Mouse (Mus musculus): Measurements from ENCODE around the gene Tsku. TPM values are rescaled to one million over a fixed set of nuclear protein-coding genes. Genes with fewer than 3 reads are reported as not detected.

The Tsku gene
- polyA plus RNA-seq, 1 experiment from 2014 or later = 9.3 TPM

DNA sequence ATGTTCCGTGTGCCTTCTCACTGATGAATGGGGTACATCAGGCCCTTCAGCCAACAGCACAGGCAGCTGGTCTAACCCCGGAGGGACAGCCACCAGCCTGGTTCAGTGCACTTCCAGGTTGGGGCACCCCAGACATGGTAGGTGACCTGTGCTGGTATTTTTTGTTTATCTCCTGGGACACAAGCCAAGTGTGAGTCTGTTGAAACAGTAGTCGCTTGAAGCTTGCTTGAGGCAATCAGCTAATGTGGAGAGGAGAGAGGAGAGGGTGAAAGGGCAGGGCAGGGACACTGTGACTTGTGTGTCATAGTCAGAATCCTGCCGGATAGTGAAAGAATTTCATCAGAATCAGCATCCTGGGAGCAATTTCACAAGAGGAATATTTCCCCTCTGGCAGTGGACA, 22.2 kb upstream of the Tsku start:
- Histone ChIP-seq H3K27me3 (no peaks in the 10 kb centered on the region), H3K9ac (no peak overlapping the region), H3K36me3 (no peaks in the 10 kb centered on the region), H3K4me1 (replicated peaks) (no peaks in the 10 kb centered on the region; the same call in 1 of the 2 replicates), H3K9me3 (no peaks in the 10 kb centered on the region), H3K27ac (replicated peaks) (no peak overlapping the region), H3K4me3 (no peak overlapping the region), H3K4me2 (no peak overlapping the region)
- 68% methylated on average over 4 of the region's 4 CpGs for WGBS
- no peak for ATAC-seq (ENCODE audit: low FRiP score, low read depth)

DNA sequence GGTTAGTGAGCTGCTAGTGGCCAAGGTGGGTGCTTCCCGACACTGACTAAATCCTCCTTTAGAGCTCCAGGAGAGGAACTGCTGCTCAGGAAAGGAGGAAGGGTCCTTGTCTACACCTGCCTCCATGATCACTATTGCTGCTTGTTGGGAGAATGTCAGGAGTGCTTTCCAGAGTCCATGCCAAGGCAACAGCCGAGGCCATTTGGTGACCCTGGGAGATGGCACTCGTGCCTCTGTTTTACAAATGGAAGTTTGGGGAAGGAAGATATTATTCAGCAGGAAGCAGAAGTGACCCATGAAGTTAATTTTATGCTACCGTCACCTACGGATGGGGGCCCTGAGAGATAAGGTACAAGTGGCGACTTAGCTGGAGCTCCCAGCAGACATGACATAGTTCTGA, 21.7 kb upstream of the Tsku start:
- Histone ChIP-seq H3K27me3 (no peaks in the 10 kb centered on the region), H3K27ac (replicated peaks) (no peak overlapping the region), H3K36me3 (no peaks in the 10 kb centered on the region), H3K4me3 (no peak overlapping the region), H3K4me2 (no peak overlapping the region), H3K4me1 (replicated peaks) (no peaks in the 10 kb centered on the region; the same call in 1 of the 2 replicates), H3K9ac (no peak overlapping the region), H3K9me3 (no peaks in the 10 kb centered on the region)
- WGBS = 88% methylated on average over 6 of the region's 6 CpGs
- no peak for ATAC-seq (ENCODE audit: low FRiP score, low read depth)

DNA sequence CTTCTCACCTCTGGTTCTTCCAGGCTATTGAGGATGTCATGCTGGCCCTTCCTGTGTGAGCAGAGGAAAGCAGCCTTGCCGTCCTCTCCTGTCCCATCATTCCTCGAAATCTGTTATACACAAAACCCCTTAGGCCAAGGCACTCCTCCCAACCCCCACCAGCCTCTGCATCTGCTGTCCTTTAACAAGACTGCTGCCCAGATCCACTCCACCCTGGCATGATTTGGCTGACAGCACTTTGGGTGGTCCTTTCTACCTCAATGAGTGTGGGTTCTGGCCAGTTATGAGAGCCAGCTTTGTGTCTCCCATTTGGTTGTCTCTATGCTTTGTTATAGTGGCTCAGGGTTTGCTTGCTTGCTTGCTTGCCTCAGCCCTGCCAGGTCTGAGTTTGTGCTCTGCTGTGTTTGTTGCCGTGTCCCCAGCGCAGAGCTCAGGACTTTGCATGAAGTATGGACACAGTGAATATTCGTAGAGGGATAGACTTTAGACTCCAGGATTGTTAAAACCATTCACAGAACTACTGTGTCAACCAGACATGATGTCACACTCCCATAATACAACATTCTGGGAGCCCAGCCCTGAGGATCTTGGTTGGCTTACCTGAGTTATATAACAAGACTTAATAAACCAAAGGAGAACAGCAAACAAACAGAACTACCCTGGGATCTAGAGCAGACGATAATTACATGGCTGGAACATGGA, 19.2 kb upstream of the Tsku start:
- WGBS = 58% methylated on average over 6 of the region's 6 CpGs
- Histone ChIP-seq H3K27ac (replicated peaks) (no peak overlapping the region), H3K9ac (no peak overlapping the region), H3K36me3 (no peaks in the 10 kb centered on the region), H3K4me3 (no peak overlapping the region), H3K27me3 (no peaks in the 10 kb centered on the region), H3K4me1 (replicated peaks) (no peaks in the 10 kb centered on the region; the same call in 1 of the 2 replicates), H3K4me2 (no peak overlapping the region), H3K9me3 (no peaks in the 10 kb centered on the region)
- ATAC-seq (ENCODE audit: low FRiP score, low read depth) = peak; percentile 47; the same call in 1 of the 2 replicates

DNA sequence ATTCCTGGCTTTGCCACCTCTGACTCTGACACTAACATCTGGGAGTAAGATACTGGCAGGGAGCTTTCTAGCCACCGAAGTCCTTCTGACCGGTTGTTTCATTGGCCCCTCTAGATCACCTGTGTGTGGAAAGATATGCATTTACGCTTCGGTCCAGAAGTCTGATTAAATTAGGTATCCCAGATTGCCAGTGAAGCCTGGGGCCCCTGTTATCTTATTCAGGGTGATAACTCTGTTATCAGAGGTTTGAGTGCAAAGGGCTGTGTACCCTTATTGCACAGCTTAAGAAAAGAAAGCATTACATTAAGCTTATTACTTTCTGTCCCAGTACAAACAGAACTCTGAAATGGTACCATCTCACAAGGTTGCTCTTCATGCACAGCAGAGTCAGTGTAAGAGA, 18.1 kb upstream of the Tsku start:
- no peak for ATAC-seq (ENCODE audit: low FRiP score, low read depth)
- H3K27ac ChIP-seq (replicated peaks) = no peak overlapping the region

DNA sequence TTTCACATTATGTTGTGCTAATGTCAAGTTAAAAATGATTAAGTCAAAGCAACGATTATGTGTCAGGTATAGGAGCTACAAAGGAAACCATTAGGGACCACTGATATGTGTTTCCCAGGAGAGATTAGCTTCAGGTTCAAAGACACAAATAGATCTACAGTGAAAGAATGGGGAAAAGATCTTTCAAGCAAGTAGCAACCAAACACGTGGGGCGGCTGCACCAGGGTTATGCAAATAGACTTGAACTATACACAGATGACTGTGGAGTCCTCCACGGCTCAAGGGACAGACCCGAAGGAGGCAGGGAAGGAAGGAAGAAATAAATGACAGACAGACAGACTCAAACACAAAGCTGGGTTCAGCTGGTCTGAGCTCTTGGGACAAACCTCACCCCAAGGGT, 16.1 kb upstream of the Tsku start:
- H3K4me3 ChIP-seq = no peak overlapping the region
- no peaks in the 10 kb centered on the region; the same call in 1 of the 2 replicates for H3K4me1 ChIP-seq (replicated peaks)
- H3K9me3 ChIP-seq = no peaks in the 10 kb centered on the region
- no peak overlapping the region for H3K27ac ChIP-seq (replicated peaks)
- H3K9ac ChIP-seq = no peak overlapping the region
- 52% methylated on average over 5 of the region's 5 CpGs for WGBS
- no peaks in the 10 kb centered on the region for H3K27me3 ChIP-seq
- no peak overlapping the region for H3K4me2 ChIP-seq
- no peak for ATAC-seq (ENCODE audit: low FRiP score, low read depth)
- no peaks in the 10 kb centered on the region for H3K36me3 ChIP-seq

More for the DNA sequence above, 18.1 kb upstream of the Tsku start:
- Histone ChIP-seq H3K27me3 (no peaks in the 10 kb centered on the region), H3K4me2 (no peak overlapping the region), H3K9me3 (no peaks in the 10 kb centered on the region), H3K36me3 (no peaks in the 10 kb centered on the region), H3K4me1 (replicated peaks) (no peaks in the 10 kb centered on the region; the same call in 1 of the 2 replicates), H3K4me3 (no peak overlapping the region), H3K9ac (no peak overlapping the region)
- 88% methylated on average over 4 of the region's 4 CpGs for WGBS

DNA sequence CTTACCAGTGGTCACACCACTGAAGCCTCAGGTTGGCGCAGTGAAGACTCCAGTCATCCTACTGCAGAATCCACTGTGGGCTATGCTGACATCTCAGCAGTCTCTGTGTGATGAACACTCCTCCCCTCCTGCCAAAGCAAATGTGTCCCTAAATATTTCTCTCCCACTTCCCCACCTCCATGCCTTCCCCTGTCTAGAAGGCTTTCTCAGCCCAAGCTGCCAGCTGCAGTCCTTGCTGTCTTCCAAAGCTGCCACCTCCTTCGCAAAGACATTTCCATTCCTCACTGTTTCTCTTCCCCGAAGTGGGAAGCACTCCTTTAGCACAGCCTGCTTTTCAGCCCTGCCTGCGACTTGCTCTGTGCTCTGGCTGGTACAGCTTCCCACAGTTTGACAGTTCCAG, 10.0 kb upstream of the Tsku start:
- 38% methylated on average over 4 of the region's 4 CpGs for WGBS
- Histone ChIP-seq H3K27me3 (no peaks in the 10 kb centered on the region), H3K4me2 (no peak overlapping the region), H3K27ac (replicated peaks) (no peak overlapping the region), H3K36me3 (no peaks in the 10 kb centered on the region), H3K4me3 (no peak overlapping the region), H3K9ac (no peak overlapping the region), H3K9me3 (no peaks in the 10 kb centered on the region), H3K4me1 (replicated peaks) (no peaks in the 10 kb centered on the region)
- ATAC-seq (ENCODE audit: low FRiP score, low read depth) = no peak

DNA sequence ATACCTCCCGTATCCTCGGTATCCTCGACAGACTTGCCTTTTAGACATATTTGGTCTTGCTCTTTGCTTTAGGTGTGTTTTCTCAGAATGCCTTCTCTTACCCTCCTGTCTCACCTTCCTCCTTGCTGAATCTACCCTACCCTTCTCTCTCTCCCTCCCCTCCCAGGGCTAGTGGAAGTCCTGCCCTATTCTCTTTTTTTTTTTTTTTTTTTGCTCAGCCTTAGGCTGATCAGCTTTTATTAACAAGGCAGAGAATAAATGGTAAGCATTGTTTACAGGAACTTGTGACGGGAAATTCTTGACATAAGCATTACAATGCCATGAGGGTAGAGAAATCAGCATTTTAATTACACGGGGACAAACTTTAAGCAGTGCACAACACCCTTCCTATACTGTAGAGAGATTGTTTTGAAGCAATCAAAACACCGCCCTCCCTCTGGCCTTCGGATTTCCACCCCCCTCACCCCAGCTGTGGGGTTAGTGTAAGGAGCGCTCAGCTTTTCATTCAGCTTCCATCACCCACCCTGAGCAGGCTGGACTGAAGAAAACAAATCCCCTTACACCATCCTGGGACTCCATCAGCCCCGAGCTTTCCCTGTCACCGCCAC, 8.7 kb upstream of the Tsku start:
- H3K27me3 ChIP-seq = no peaks in the 10 kb centered on the region

DNA sequence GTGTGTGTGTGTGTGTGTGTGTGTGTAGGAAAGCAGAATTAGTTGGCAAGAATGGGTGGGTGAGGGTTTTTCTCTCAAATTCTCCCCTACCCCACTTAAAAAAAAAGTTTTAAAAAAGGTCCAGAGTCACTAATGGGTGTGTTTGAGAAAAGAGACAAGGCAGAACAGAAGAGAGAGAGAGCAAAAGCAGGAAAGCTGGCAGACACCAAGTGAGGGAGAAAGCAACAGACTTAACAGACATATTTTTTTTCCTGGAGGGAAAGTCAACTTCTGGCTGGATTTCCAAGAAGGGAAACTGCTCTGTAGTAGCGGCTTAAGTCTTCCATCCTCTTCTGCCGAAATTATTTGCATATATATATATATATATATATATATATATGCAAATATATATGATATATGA, 534 bp upstream of the Tsku start:
- H3K27ac ChIP-seq (replicated peaks) = peak overlapping the region; percentile 87; the same call in 1 of the 2 replicates
- H3K4me2 ChIP-seq = peak overlapping the region; percentile 96
- H3K4me1 ChIP-seq (replicated peaks) = peaks cover 42% of the 10 kb centered on the region
- 30% methylated on average over 2 of the region's 2 CpGs for WGBS
- no peaks in the 10 kb centered on the region for H3K27me3 ChIP-seq
- peak overlapping the region; percentile 87 for H3K4me3 ChIP-seq
- H3K9me3 ChIP-seq = no peaks in the 10 kb centered on the region
- H3K9ac ChIP-seq = peak overlapping the region; percentile 81; the same call in 1 of the 2 replicates
- H3K36me3 ChIP-seq = no peaks in the 10 kb centered on the region
- no peak for ATAC-seq (ENCODE audit: low FRiP score, low read depth)

More for the DNA sequence above, 8.7 kb upstream of the Tsku start:
- Histone ChIP-seq H3K9me3 (no peaks in the 10 kb centered on the region), H3K36me3 (no peaks in the 10 kb centered on the region), H3K9ac (no peak overlapping the region), H3K4me1 (replicated peaks) (no peaks in the 10 kb centered on the region), H3K27ac (replicated peaks) (no peak overlapping the region), H3K4me3 (no peak overlapping the region), H3K4me2 (no peak overlapping the region)
- WGBS = 57% methylated on average over 10 of the region's 10 CpGs
- ATAC-seq (ENCODE audit: low FRiP score, low read depth) = no peak

DNA sequence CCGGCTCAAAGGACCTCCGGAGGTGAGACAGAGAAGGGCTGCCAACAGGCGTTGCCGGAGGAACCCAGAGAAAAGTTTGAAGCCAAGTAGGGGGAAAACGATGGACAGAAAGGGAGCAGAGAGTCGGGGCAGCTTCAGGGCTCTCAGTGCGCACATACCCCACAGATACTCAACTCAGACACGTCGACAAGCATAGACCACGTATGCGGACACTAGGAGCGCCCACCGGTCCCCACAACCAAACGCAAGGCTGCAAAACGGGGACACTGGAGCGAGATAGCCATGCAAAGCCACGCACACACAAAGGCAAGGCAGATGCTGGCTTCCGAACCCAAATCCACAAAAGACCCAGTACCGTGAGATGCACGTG, 522 bp downstream of the Tsku start:
- Histone ChIP-seq H3K36me3 (no peaks in the 10 kb centered on the region), H3K27me3 (no peaks in the 10 kb centered on the region), H3K4me2 (peak overlapping the region; percentile 96), H3K9me3 (no peaks in the 10 kb centered on the region), H3K4me3 (peak overlapping the region; percentile 87), H3K4me1 (replicated peaks) (peaks cover 53% of the 10 kb centered on the region), H3K9ac (peak overlapping the region; percentile 81), H3K27ac (replicated peaks) (peak overlapping the region; percentile 87)
- WGBS = under 1% methylated on average over 20 of the region's 20 CpGs
- peak; percentile 47 for ATAC-seq (ENCODE audit: low FRiP score, low read depth)

DNA sequence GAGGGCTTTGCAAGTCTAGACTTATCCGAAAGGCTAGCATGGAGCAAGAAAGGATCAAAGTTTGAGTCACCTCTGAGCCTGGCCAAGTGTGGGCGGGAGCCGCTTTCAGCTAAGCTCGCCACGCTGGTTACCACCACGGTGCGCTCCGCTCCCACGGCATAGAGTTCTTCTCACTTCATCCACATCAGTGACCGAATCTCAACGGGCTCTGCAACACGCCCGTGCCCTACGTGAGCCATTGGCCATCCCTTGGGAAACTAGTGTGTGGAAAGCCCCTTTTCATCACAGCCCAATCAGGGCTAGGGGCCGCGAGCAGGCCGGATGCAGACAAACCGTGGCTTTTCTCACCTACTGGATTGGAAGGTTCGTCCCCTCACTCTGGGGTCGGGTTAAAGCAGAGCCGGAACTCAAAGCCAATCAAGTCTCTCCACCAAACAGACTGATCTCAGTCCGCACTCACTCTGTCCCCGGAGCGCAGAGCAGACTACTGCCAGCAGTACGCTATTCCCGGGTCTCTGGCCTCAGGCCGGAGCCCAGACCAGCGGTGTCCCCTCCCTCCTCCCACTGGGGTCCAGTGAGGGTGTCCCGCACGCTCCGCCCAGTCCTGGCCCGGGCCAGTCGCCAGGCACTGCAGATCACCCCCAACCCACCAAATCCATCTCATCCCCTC, 1.0 kb downstream of the Tsku start:
- H3K9me3 ChIP-seq = no peaks in the 10 kb centered on the region
- H3K4me1 ChIP-seq (replicated peaks) = peaks cover 58% of the 10 kb centered on the region
- H3K36me3 ChIP-seq = no peaks in the 10 kb centered on the region
- peak overlapping the region; percentile 87 for H3K27ac ChIP-seq (replicated peaks)
- H3K4me3 ChIP-seq = peak overlapping the region; percentile 87
- no peaks in the 10 kb centered on the region for H3K27me3 ChIP-seq
- H3K4me2 ChIP-seq = peak overlapping the region; percentile 96
- under 1% methylated on average over 33 of the region's 33 CpGs for WGBS
- peak overlapping the region; percentile 81 for H3K9ac ChIP-seq
- peak; percentile 76 for ATAC-seq (ENCODE audit: low FRiP score, low read depth)

DNA sequence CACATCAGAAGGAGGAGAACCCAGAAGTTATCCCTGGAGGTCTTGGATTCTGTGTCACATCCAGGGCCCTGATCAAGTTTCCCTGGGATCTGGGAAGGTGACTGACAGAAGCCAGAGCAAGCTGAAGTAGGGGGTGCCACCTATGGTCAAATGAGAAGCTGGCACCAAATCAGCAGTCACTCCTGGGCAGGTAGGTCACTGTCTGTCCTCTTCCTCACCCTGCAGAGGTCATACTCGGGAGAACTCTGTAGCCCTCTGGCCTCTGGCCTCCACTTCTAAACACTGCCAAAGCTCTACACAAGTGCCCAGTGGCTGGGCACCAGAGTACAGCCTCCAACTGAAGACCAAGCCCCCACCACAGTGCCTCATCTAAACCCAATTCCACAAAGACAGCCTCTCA, 3.1 kb downstream of the Tsku start:
- WGBS = 57% methylated on average over 1 of the region's 1 CpGs
- Histone ChIP-seq H3K4me1 (replicated peaks) (peaks cover 71% of the 10 kb centered on the region), H3K27me3 (no peaks in the 10 kb centered on the region), H3K4me2 (peak overlapping the region; percentile 96; the same call in 1 of the 2 replicates), H3K4me3 (no peak overlapping the region), H3K9me3 (no peaks in the 10 kb centered on the region), H3K27ac (replicated peaks) (no peak overlapping the region), H3K9ac (no peak overlapping the region), H3K36me3 (no peaks in the 10 kb centered on the region)
- ATAC-seq (ENCODE audit: low FRiP score, low read depth) = no peak

DNA sequence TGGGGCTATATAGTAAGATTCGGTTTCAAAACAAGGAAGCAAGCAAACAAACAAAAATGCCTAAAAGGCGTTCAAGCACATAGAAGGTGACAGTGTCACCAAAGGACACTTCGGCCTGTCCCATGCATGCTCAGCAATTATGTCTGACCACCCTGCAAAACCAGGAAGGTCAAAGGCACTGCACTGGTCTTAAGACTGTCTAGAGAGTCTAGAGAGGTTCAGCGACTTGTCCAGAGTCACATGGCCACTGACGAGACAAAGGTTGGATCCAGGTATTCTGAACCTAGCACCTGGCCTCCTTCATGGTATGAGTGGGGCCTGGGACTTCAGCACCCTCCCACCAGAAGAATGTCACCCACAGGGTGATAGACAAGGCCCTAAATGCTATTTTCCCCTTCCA, 3.8 kb downstream of the Tsku start:
- no peak overlapping the region for H3K4me2 ChIP-seq
- no peak overlapping the region for H3K4me3 ChIP-seq
- no peaks in the 10 kb centered on the region for H3K27me3 ChIP-seq
- H3K4me1 ChIP-seq (replicated peaks) = peaks cover 70% of the 10 kb centered on the region
- H3K27ac ChIP-seq (replicated peaks) = no peak overlapping the region
- no peak overlapping the region for H3K9ac ChIP-seq
- H3K36me3 ChIP-seq = no peaks in the 10 kb centered on the region
- H3K9me3 ChIP-seq = no peaks in the 10 kb centered on the region
- ATAC-seq (ENCODE audit: low FRiP score, low read depth) = no peak
- WGBS = 89% methylated on average over 5 of the region's 5 CpGs
